Mouse (Mus musculus): Measurements from ENCODE around the gene Gm5269. TPM values are rescaled to one million over a fixed set of nuclear protein-coding genes. Genes with fewer than 3 reads are reported as not detected.

The Gm5269 gene
- not detected for polyA plus RNA-seq (2012; fragmentation: generic; extraction: Trizol)

DNA sequence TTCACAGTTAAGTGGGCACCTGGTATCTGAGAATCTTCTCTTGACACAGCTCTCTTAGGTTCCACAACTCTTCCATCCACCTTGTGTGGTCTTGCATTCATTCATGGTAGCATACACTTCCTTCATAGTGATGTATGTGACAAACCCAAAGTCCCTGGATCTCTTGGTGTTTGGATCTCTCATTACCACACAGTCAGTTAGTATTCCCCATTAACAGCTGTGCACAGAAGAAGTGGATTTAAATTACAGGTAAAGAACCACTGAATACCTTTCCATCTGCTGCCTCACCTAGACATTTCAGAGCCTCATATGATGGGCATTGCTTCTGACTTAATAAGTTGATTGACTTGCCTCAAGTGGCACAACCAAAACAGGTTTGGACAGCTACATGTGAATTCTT, at the start of gene Gm5269:
Gm5269 (minus strand) TSS at position 101 of the 400 bp plus-strand sequence.

DNA sequence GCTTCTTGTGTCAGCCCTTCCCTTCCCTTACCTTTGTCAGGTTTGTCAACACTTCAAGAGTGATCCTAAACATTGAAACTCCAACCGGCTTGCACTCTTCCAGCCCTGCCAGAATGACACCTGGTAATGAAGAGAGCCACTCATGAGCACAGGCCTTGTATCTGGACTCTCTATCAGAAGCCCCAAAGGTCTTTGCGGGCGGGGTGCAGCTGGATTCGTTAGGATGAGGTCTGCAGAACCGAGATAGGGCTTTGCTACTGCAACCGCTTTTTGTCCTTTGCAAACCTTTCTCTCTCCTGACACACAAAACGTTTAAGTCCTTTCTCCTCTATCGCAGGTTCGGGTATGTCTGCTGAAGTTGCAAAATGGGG, 36.3 kb upstream of the Gm5269 start, which contains the start of gene Slc40a1:
Slc40a1 (minus strand) TSS at position 131 of the 371 bp plus-strand sequence.

Other genes starting within 250 kb of the Gm5269 start
- gene Wdr75, start 95.1 kb downstream of the Gm5269 start, polyA plus RNA-seq (2012; fragmentation: generic; extraction: Trizol), result 1 to 10 TPM; 3.0 to 6.6 TPM
- under 1 TPM; 0.09 to 0.20 TPM for gene Slc40a1, start 36.2 kb upstream of the Gm5269 start, polyA plus RNA-seq (2012; fragmentation: generic; extraction: Trizol)
- not detected for gene Dnah7b, start 176.0 kb upstream of the Gm5269 start, polyA plus RNA-seq (2012; fragmentation: generic; extraction: Trizol)

Data from C3H10T1/2 (cell line).